Mouse (Mus musculus): ENCODE measurements around the gene Nxpe4.
"Not testable (repeated sequence)": the region's sequence is repeated elsewhere in the genome, so short reads cannot be mapped to it uniquely, and the experiment has no call there.

Nxpe4 gene

GRCm38 (mm10) chr9:48240431-48240830 lies 78.6 kb downstream of the Nxpe4 start:
- DNase-seq (ENCODE audit: low read depth, low spot score), result no peak

GRCm38 (mm10) chr9:48241791-48242190 lies 80.0 kb downstream of the Nxpe4 start:
- DNase-seq (ENCODE audit: low read depth, low spot score), result no peak

GRCm38 (mm10) chr9:48242756-48243155 lies 80.9 kb downstream of the Nxpe4 start:
- no peak for DNase-seq (ENCODE audit: low read depth, low spot score)

GRCm38 (mm10) chr9:48244175-48244574 lies 82.4 kb downstream of the Nxpe4 start:
- no peak for DNase-seq (ENCODE audit: low read depth, low spot score)

GRCm38 (mm10) chr9:48245525-48245924 lies 83.7 kb downstream of the Nxpe4 start:
- no peak for DNase-seq (ENCODE audit: low read depth, low spot score)

- DNase-seq (ENCODE audit: low read depth, low spot score), result no peak
These were observed 85.5 kb downstream of the Nxpe4 start for GRCm38 (mm10) chr9:48247276-48247675.

- no peak for DNase-seq (ENCODE audit: low read depth, low spot score)
These were observed 90.4 kb downstream of the Nxpe4 start for GRCm38 (mm10) chr9:48252236-48252635.

- no peak for DNase-seq (ENCODE audit: low read depth, low spot score)
These were observed 95.2 kb downstream of the Nxpe4 start for GRCm38 (mm10) chr9:48257001-48257400.

GRCm38 (mm10) chr9:48257741-48258423 lies 96.1 kb downstream of the Nxpe4 start:
- peak; percentile 62 for DNase-seq (ENCODE audit: low read depth, low spot score)

GRCm38 (mm10) chr9:48264616-48265015 lies 102.8 kb downstream of the Nxpe4 start:
- DNase-seq (ENCODE audit: low read depth, low spot score), result no peak

- no peak for DNase-seq (ENCODE audit: low read depth, low spot score)
These were observed 103.7 kb downstream of the Nxpe4 start for GRCm38 (mm10) chr9:48265491-48265890.

GRCm38 (mm10) chr9:48266286-48267027 lies 104.6 kb downstream of the Nxpe4 start:
- DNase-seq (ENCODE audit: low read depth, low spot score), result no peak

GRCm38 (mm10) chr9:48267028-48267441 lies 105.2 kb downstream of the Nxpe4 start:
- no peak for DNase-seq (ENCODE audit: low read depth, low spot score)

GRCm38 (mm10) chr9:48267960-48268359 lies 106.1 kb downstream of the Nxpe4 start:
- DNase-seq (ENCODE audit: low read depth, low spot score), result no peak

GRCm38 (mm10) chr9:48276831-48277230 lies 115.0 kb downstream of the Nxpe4 start:
- no peak for DNase-seq (ENCODE audit: low read depth, low spot score)

- DNase-seq (ENCODE audit: low read depth, low spot score), result no peak
These were observed 122.4 kb downstream of the Nxpe4 start for GRCm38 (mm10) chr9:48284221-48284620.

- DNase-seq (ENCODE audit: low read depth, low spot score), result no peak
These were observed 128.5 kb downstream of the Nxpe4 start for GRCm38 (mm10) chr9:48290281-48290680.

GRCm38 (mm10) chr9:48294754-48295153 lies 132.9 kb downstream of the Nxpe4 start:
- no peak for DNase-seq (ENCODE audit: low read depth, low spot score)

- no peak for DNase-seq (ENCODE audit: low read depth, low spot score)
These were observed 137.2 kb downstream of the Nxpe4 start for GRCm38 (mm10) chr9:48298983-48299382.

GRCm38 (mm10) chr9:48303564-48303963 lies 141.7 kb downstream of the Nxpe4 start:
- DNase-seq (ENCODE audit: low read depth, low spot score), result not testable (repeated sequence)

- DNase-seq (ENCODE audit: low read depth, low spot score), result no peak
These were observed 149.4 kb downstream of the Nxpe4 start for GRCm38 (mm10) chr9:48311241-48311640.

- DNase-seq (ENCODE audit: low read depth, low spot score), result peak; percentile 32
These were observed 152.4 kb downstream of the Nxpe4 start for GRCm38 (mm10) chr9:48314194-48314593.

- no peak for DNase-seq (ENCODE audit: low read depth, low spot score)
These were observed 154.0 kb downstream of the Nxpe4 start for GRCm38 (mm10) chr9:48315825-48316224.

Data from brain, embryonic 18.5 days (tissue).